Mouse (Mus musculus) heart, adult 2 months (tissue): ENCODE measurements around the gene Kdm4c.

Experiments used
- CTCF ChIP-seq: fragments of 200-600 bp; IDR thresholded peaks from 2 replicates; pipeline ENCODE4 v1.8.1; 2022; ENCODE audit warnings: antibody characterized with exemption, mild to moderate bottlenecking, moderate library complexity
- EP300 ChIP-seq: fragments of 200-500 bp; IDR thresholded peaks from 2 replicates; pipeline ENCODE4 v1.6.1; 2011; ENCODE audit warnings: low read depth, low read length, control low read depth; ENCODE audit not compliant: insufficient read depth
- POLR2A ChIP-seq: fragments of 200-500 bp; IDR thresholded peaks from 2 replicates; pipeline ENCODE4 v1.6.1; 2011; ENCODE audit warnings: mild to moderate bottlenecking, low read depth, low read length, control low read depth; ENCODE audit not compliant: insufficient read depth

DNA sequence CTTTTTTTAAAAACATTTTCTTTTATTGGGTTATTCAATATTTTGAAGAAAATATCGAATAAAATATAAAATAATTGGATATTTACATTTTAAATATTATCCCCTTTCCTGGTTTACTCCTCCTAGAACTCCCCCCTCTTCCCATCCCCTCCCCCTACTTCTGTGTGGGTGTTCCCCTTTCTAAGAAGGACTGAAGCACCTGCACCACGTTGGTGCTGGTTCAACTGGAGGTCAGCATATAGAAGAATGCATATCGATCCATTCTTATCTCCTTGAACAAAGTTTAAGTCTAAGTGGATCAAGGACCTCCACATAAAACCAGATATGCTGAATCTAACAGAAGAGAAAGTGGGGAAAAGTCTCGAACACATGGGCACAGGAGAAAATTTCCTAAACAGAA is 144.3 kb downstream of the Kdm4c start:
- no peak for TF ChIP-seq CTCF
- TF ChIP-seq EP300, result no peak
- no peak for TF ChIP-seq POLR2A
